Mouse (Mus musculus) spleen, adult 12 weeks (tissue): ENCODE measurements around the gene Iqcg.

Experiments used
- DNase-seq: peaks from one replicate; pipeline ENCODE4 v3.0.0; 2022; ENCODE audit warnings: low spot score

Iqcg gene

GRCm38 (mm10) chr16:32980227-32980626 is 75.8 kb downstream of the Iqcg start:
- DNase-seq, result no peak

GRCm38 (mm10) chr16:32973047-32973446 is 83.0 kb downstream of the Iqcg start:
- DNase-seq, result no peak

- DNase-seq, result no peak
Observed at GRCm38 (mm10) chr16:32972535-32972934, 83.5 kb downstream of the Iqcg start.
